Mouse (Mus musculus) thymus, adult 2 months (tissue): Measurements from ENCODE around the gene Fcho2.

Source experiments
- CTCF ChIP-seq: fragments of 200-500 bp; IDR thresholded peaks from 2 replicates; pipeline ENCODE4 v1.5.1; 2012; ENCODE audit warnings: mild to moderate bottlenecking, control low read depth, low read length, moderate library complexity, borderline replicate concordance; ENCODE audit not compliant: control insufficient read depth, poor library complexity, insufficient read depth; ENCODE audit errors: extremely low read depth
- POLR2A ChIP-seq: fragments of 200-500 bp; IDR thresholded peaks from 2 replicates; pipeline ENCODE4 v1.6.1; 2012; ENCODE audit warnings: mild to moderate bottlenecking, low read length, control low read depth, moderate library complexity; ENCODE audit not compliant: control insufficient read depth, poor library complexity, insufficient read depth; ENCODE audit errors: extremely low read depth

- TF ChIP-seq CTCF (no peak), POLR2A (no peak)
Observed at GRCm38 (mm10) chr13:98715443-98715990, 99.7 kb downstream of the Fcho2 start.
